Mouse (Mus musculus) ES-Bruce4 (cell line): ENCODE data around the gene Tecpr1. TPM values are rescaled to one million over a fixed set of nuclear protein-coding genes. Genes with fewer than 3 reads are reported as not detected.

Experiments
- H3K27ac ChIP-seq: 2 replicates; pipeline ENCODE4 v1.5.1; 2012; ENCODE audit warnings: low read length, inconsistent platforms; ENCODE audit not compliant: insufficient read depth
- H3K27me3 ChIP-seq: 2 replicates; pipeline ENCODE4 v1.6.1; 2012; ENCODE audit warnings: mild to moderate bottlenecking, low read length, inconsistent platforms; ENCODE audit not compliant: control insufficient read depth, poor library complexity, insufficient read depth, severe bottlenecking
- H3K36me3 ChIP-seq: 2 replicates; pipeline ENCODE4 v1.6.1; 2012; ENCODE audit warnings: inconsistent platforms, mild to moderate bottlenecking, low read length, moderate library complexity; ENCODE audit not compliant: control insufficient read depth, poor library complexity, insufficient read depth, severe bottlenecking
- H3K4me1 ChIP-seq: one replicate; pipeline ENCODE4 v1.8.1; 2011; ENCODE audit warnings: low read length; ENCODE audit not compliant: control insufficient read depth, insufficient read depth
- H3K4me3 ChIP-seq: 2 replicates; pipeline ENCODE4 v1.5.1; 2011; ENCODE audit warnings: low read depth, mild to moderate bottlenecking, low read length
- H3K9ac ChIP-seq: 2 replicates; pipeline ENCODE4 v1.6.1; 2012; ENCODE audit warnings: low read depth, mild to moderate bottlenecking, inconsistent platforms; ENCODE audit not compliant: poor library complexity, severe bottlenecking
- H3K9me3 ChIP-seq: replicated peaks from 2 replicates; pipeline ENCODE4 v1.6.1; 2012; ENCODE audit warnings: mild to moderate bottlenecking, low read length, inconsistent platforms; ENCODE audit not compliant: control insufficient read depth, poor library complexity, insufficient read depth, severe bottlenecking
- CTCF ChIP-seq: IDR thresholded peaks from one replicate; pipeline ENCODE4 v1.8.1; 2011; ENCODE audit warnings: low read depth, low read length
- EP300 ChIP-seq: IDR thresholded peaks from 2 replicates; pipeline ENCODE4 v1.6.1; 2011; ENCODE audit warnings: low read depth, low read length; ENCODE audit not compliant: insufficient read depth
- POLR2A ChIP-seq: IDR thresholded peaks from one replicate; pipeline ENCODE4 v1.8.1; 2011; ENCODE audit warnings: low read length; ENCODE audit not compliant: insufficient read depth
- polyA plus RNA-seq: library from polyadenylated mRNA; stranded (reverse); fragments of >200 nt; gene quantifications from 2 replicates; pipeline ENCODE4 v1.2.4, GENCODE M21; 2011; ENCODE audit warnings: low read depth; ENCODE audit not compliant: missing spikeins, insufficient read depth, insufficient read length

The Tecpr1 gene
- polyA plus RNA-seq, 1 experiment = 10.7 TPM

GRCm38 (mm10) chr5:144162813-144163517 is 60.5 kb downstream of the Tecpr1 start:
- no peak overlapping the region for H3K9ac ChIP-seq
- TF ChIP-seq CTCF (no peak), POLR2A (no peak), EP300 (no peak)
- peaks cover 25% of the 10 kb centered on the region for H3K36me3 ChIP-seq
- H3K4me1 ChIP-seq = peaks cover 1% of the 10 kb centered on the region
- no peak overlapping the region for H3K27ac ChIP-seq
- no peak overlapping the region for H3K4me3 ChIP-seq
- no peaks in the 10 kb centered on the region for H3K9me3 ChIP-seq
- no peaks in the 10 kb centered on the region for H3K27me3 ChIP-seq

GRCm38 (mm10) chr5:144162080-144162812 is 61.2 kb downstream of the Tecpr1 start:
- H3K27ac ChIP-seq = no peak overlapping the region
- no peak for TF ChIP-seq EP300
- TF ChIP-seq POLR2A = no peak
- no peak for TF ChIP-seq CTCF
- H3K4me3 ChIP-seq = no peak overlapping the region
- H3K9ac ChIP-seq = no peak overlapping the region
- H3K36me3 ChIP-seq = peaks cover 28% of the 10 kb centered on the region
- peaks cover 3% of the 10 kb centered on the region for H3K4me1 ChIP-seq
- no peaks in the 10 kb centered on the region for H3K27me3 ChIP-seq
- H3K9me3 ChIP-seq = no peaks in the 10 kb centered on the region

GRCm38 (mm10) chr5:144159137-144159536 is 64.3 kb downstream of the Tecpr1 start:
- Histone ChIP-seq H3K4me3 (no peak overlapping the region), H3K9ac (no peak overlapping the region), H3K9me3 (no peaks in the 10 kb centered on the region), H3K27ac (no peak overlapping the region), H3K27me3 (no peaks in the 10 kb centered on the region), H3K4me1 (peaks cover 4% of the 10 kb centered on the region), H3K36me3 (peaks cover 11% of the 10 kb centered on the region)
- TF ChIP-seq POLR2A (no peak), CTCF (no peak), EP300 (no peak)

- Histone ChIP-seq H3K36me3 (peaks cover 8% of the 10 kb centered on the region), H3K9ac (no peak overlapping the region), H3K4me3 (no peak overlapping the region)
These were observed 64.8 kb downstream of the Tecpr1 start for GRCm38 (mm10) chr5:144158604-144159003.

GRCm38 (mm10) chr5:144154528-144154927 is 68.9 kb downstream of the Tecpr1 start:
- Histone ChIP-seq H3K27ac (no peak overlapping the region), H3K27me3 (no peaks in the 10 kb centered on the region), H3K9me3 (no peaks in the 10 kb centered on the region), H3K4me1 (peaks cover 3% of the 10 kb centered on the region), H3K36me3 (peaks cover 35% of the 10 kb centered on the region), H3K4me3 (no peak overlapping the region), H3K9ac (no peak overlapping the region)
- no peak for TF ChIP-seq EP300
- TF ChIP-seq CTCF = peak; percentile 21
- no peak for TF ChIP-seq POLR2A

More at GRCm38 (mm10) chr5:144158604-144159003, 64.8 kb downstream of the Tecpr1 start:
- H3K4me1 ChIP-seq = peaks cover 3% of the 10 kb centered on the region
- no peaks in the 10 kb centered on the region for H3K27me3 ChIP-seq
- no peak overlapping the region for H3K27ac ChIP-seq
- TF ChIP-seq EP300 (0 out of 2 replicates have a peak, but pooled peaks have one; percentile 2), CTCF (no peak)
- H3K9me3 ChIP-seq = no peaks in the 10 kb centered on the region

GRCm38 (mm10) chr5:144151270-144151669 is 72.1 kb downstream of the Tecpr1 start:
- peaks cover 56% of the 10 kb centered on the region for H3K36me3 ChIP-seq
- H3K9ac ChIP-seq = no peak overlapping the region
- no peaks in the 10 kb centered on the region for H3K27me3 ChIP-seq
- TF ChIP-seq EP300 (no peak), CTCF (no peak), POLR2A (no peak)
- H3K27ac ChIP-seq = no peak overlapping the region
- H3K4me1 ChIP-seq = no peaks in the 10 kb centered on the region
- no peak overlapping the region for H3K4me3 ChIP-seq
- H3K9me3 ChIP-seq = no peaks in the 10 kb centered on the region
